Mouse (Mus musculus) kidney, embryonic 16.5 days (tissue): ENCODE data around the gene Cux1. TPM values are rescaled to one million over a fixed set of nuclear protein-coding genes. Genes with fewer than 3 reads are reported as not detected.

Experiments
- ATAC-seq: fragments of 200-750 bp; cut with Nextera tagmentation; 2 replicates; pipeline ENCODE4 v1.8.0; 2017; ENCODE audit warnings: moderate TSS enrichment; ENCODE audit not compliant: low FRiP score, low TSS enrichment
- H3K27ac ChIP-seq: fragments of 300-500 bp; sonication (generic); 2 replicates; pipeline ENCODE4 v1.5.1; 2014; ENCODE audit warnings: low read length
- H3K27me3 ChIP-seq: fragments of 300-500 bp; sonication (generic); 2 replicates; pipeline ENCODE4 v1.6.1; 2014; ENCODE audit warnings: low read length, control low read depth, mixed read lengths; ENCODE audit not compliant: insufficient read depth
- H3K36me3 ChIP-seq: fragments of 300-500 bp; sonication (generic); 2 replicates; pipeline ENCODE4 v1.6.1; 2014; ENCODE audit warnings: low read length, control low read depth, mixed read lengths; ENCODE audit not compliant: insufficient read depth
- H3K4me1 ChIP-seq: fragments of 300-500 bp; sonication (generic); 2 replicates; pipeline ENCODE4 v1.6.1; 2014; ENCODE audit warnings: low read length, control low read depth, mixed read lengths; ENCODE audit not compliant: insufficient read depth
- H3K4me2 ChIP-seq: fragments of 300-500 bp; sonication (generic); replicated peaks from 2 replicates; pipeline ENCODE4 v1.6.1; 2014; ENCODE audit warnings: low read depth, low read length
- H3K4me3 ChIP-seq: fragments of 300-500 bp; sonication (generic); 2 replicates; pipeline ENCODE4 v1.5.1; 2014; ENCODE audit warnings: mild to moderate bottlenecking, low read length
- H3K9ac ChIP-seq: fragments of 300-500 bp; sonication (generic); replicated peaks from 2 replicates; pipeline ENCODE4 v1.6.1; 2014; ENCODE audit warnings: low read length
- H3K9me3 ChIP-seq: fragments of 300-500 bp; sonication (generic); 2 replicates; pipeline ENCODE4 v1.6.1; 2016; ENCODE audit warnings: low read length, control low read depth
- WGBS: fragments of 180-500 bp; shearing (Covaris S2); extraction: QIAGEN DNeasy Blood & Tissue Kit; methylation state at CpG from one replicate; pipeline ENCODE4 v1.1.7; 2014; 5-methylcytosine and 5-hydroxymethylcytosine counted together
- polyA plus RNA-seq: library from polyadenylated mRNA; unstranded; fragments of >200 nt; fragmentation: Nextera tagmentation; extraction: Ambion mirVana; gene quantifications from 2 replicates; pipeline ENCODE4 v1.2.1, GENCODE M21; 2015

The Cux1 gene
- polyA plus RNA-seq, 1 experiment from 2014 or later, result 110 TPM

GRCm38 (mm10) chr5:136382261-136383005 lies 184.9 kb downstream of the Cux1 start:
- 87% methylated on average over 9 of the region's 9 CpGs for WGBS
- ATAC-seq, result no peak
- no peaks in the 10 kb centered on the region for H3K4me1 ChIP-seq
- H3K9ac ChIP-seq, result no peak overlapping the region
- H3K9me3 ChIP-seq, result 0 out of 2 replicates have a peak, but pooled peaks cover 5% of the 10 kb centered on the region
- no peak overlapping the region for H3K27ac ChIP-seq
- no peak overlapping the region for H3K4me2 ChIP-seq
- H3K4me3 ChIP-seq, result no peak overlapping the region
- H3K27me3 ChIP-seq, result no peaks in the 10 kb centered on the region
- H3K36me3 ChIP-seq, result peaks cover 7% of the 10 kb centered on the region; the same call in 1 of the 2 replicates

GRCm38 (mm10) chr5:136379405-136379804 lies 187.9 kb downstream of the Cux1 start:
- 93% methylated on average over 1 of the region's 1 CpGs for WGBS
- no peak for ATAC-seq
- Histone ChIP-seq H3K9me3 (0 out of 2 replicates have a peak, but pooled peaks cover 5% of the 10 kb centered on the region), H3K27me3 (no peaks in the 10 kb centered on the region), H3K4me3 (no peak overlapping the region), H3K4me1 (no peaks in the 10 kb centered on the region), H3K27ac (no peak overlapping the region), H3K9ac (no peak overlapping the region), H3K4me2 (no peak overlapping the region), H3K36me3 (peaks cover 7% of the 10 kb centered on the region; the same call in 1 of the 2 replicates)

GRCm38 (mm10) chr5:136377101-136377500 lies 190.2 kb downstream of the Cux1 start:
- 80% methylated on average over 3 of the region's 3 CpGs for WGBS
- H3K9me3 ChIP-seq, result 0 out of 2 replicates have a peak, but pooled peaks cover 5% of the 10 kb centered on the region
- no peak overlapping the region for H3K9ac ChIP-seq
- ATAC-seq, result no peak
- H3K27me3 ChIP-seq, result no peaks in the 10 kb centered on the region
- no peak overlapping the region for H3K4me3 ChIP-seq
- no peak overlapping the region for H3K27ac ChIP-seq
- H3K4me1 ChIP-seq, result no peaks in the 10 kb centered on the region
- no peak overlapping the region for H3K4me2 ChIP-seq
- peaks cover 7% of the 10 kb centered on the region; the same call in 1 of the 2 replicates for H3K36me3 ChIP-seq

- 76% methylated on average over 3 of the region's 3 CpGs for WGBS
- no peak overlapping the region for H3K4me2 ChIP-seq
- H3K4me1 ChIP-seq, result no peaks in the 10 kb centered on the region
- no peak for ATAC-seq
- H3K36me3 ChIP-seq, result peaks cover 10% of the 10 kb centered on the region; the same call in 1 of the 2 replicates
- no peak overlapping the region for H3K9ac ChIP-seq
- no peaks in the 10 kb centered on the region for H3K27me3 ChIP-seq
- 0 out of 2 replicates have a peak, but pooled peaks cover 5% of the 10 kb centered on the region for H3K9me3 ChIP-seq
- H3K27ac ChIP-seq, result no peak overlapping the region
- no peak overlapping the region for H3K4me3 ChIP-seq
Measured at GRCm38 (mm10) chr5:136375350-136375749, 191.9 kb downstream of the Cux1 start.

- peaks cover 19% of the 10 kb centered on the region; the same call in 1 of the 2 replicates for H3K36me3 ChIP-seq
- H3K27me3 ChIP-seq, result no peaks in the 10 kb centered on the region
- no peaks in the 10 kb centered on the region for H3K4me1 ChIP-seq
- H3K9me3 ChIP-seq, result no peaks in the 10 kb centered on the region
- H3K4me2 ChIP-seq, result no peak overlapping the region
- ATAC-seq, result no peak
- no peak overlapping the region for H3K4me3 ChIP-seq
- H3K9ac ChIP-seq, result no peak overlapping the region
- WGBS, result 78% methylated on average over 3 of the region's 3 CpGs
- no peak overlapping the region for H3K27ac ChIP-seq
Measured at GRCm38 (mm10) chr5:136372276-136372675, 195.0 kb downstream of the Cux1 start.

- H3K36me3 ChIP-seq, result peaks cover 29% of the 10 kb centered on the region; the same call in 1 of the 2 replicates
- H3K27ac ChIP-seq, result no peak overlapping the region
- no peak overlapping the region for H3K9ac ChIP-seq
- H3K9me3 ChIP-seq, result no peaks in the 10 kb centered on the region
- WGBS, result 79% methylated on average over 7 of the region's 7 CpGs
- no peaks in the 10 kb centered on the region for H3K27me3 ChIP-seq
- ATAC-seq, result no peak
- no peaks in the 10 kb centered on the region for H3K4me1 ChIP-seq
- no peak overlapping the region for H3K4me3 ChIP-seq
- no peak overlapping the region for H3K4me2 ChIP-seq
Measured at GRCm38 (mm10) chr5:136363421-136363820, 203.9 kb downstream of the Cux1 start.

- Histone ChIP-seq H3K9me3 (no peaks in the 10 kb centered on the region), H3K36me3 (peaks cover 27% of the 10 kb centered on the region; the same call in 1 of the 2 replicates), H3K9ac (no peak overlapping the region), H3K4me2 (no peak overlapping the region), H3K4me3 (no peak overlapping the region), H3K27ac (no peak overlapping the region), H3K27me3 (no peaks in the 10 kb centered on the region), H3K4me1 (no peaks in the 10 kb centered on the region)
- WGBS, result 87% methylated on average over 6 of the region's 6 CpGs
- ATAC-seq, result no peak
Measured at GRCm38 (mm10) chr5:136362473-136363230, 204.6 kb downstream of the Cux1 start.

GRCm38 (mm10) chr5:136362021-136362420 lies 205.3 kb downstream of the Cux1 start:
- no peaks in the 10 kb centered on the region for H3K9me3 ChIP-seq
- no peak overlapping the region for H3K27ac ChIP-seq
- H3K4me3 ChIP-seq, result no peak overlapping the region
- WGBS, result 93% methylated on average over 5 of the region's 5 CpGs
- H3K27me3 ChIP-seq, result no peaks in the 10 kb centered on the region
- H3K4me2 ChIP-seq, result no peak overlapping the region
- no peaks in the 10 kb centered on the region for H3K4me1 ChIP-seq
- H3K9ac ChIP-seq, result no peak overlapping the region
- H3K36me3 ChIP-seq, result peaks cover 29% of the 10 kb centered on the region
- ATAC-seq, result no peak

- H3K4me1 ChIP-seq, result no peaks in the 10 kb centered on the region
- no peak overlapping the region for H3K4me3 ChIP-seq
- WGBS, result 70% methylated on average over 2 of the region's 2 CpGs
- ATAC-seq, result no peak; the same call in 1 of the 2 replicates
- peaks cover 32% of the 10 kb centered on the region for H3K36me3 ChIP-seq
- no peak overlapping the region for H3K4me2 ChIP-seq
- no peaks in the 10 kb centered on the region for H3K27me3 ChIP-seq
- H3K27ac ChIP-seq, result no peak overlapping the region
- H3K9me3 ChIP-seq, result no peaks in the 10 kb centered on the region
- no peak overlapping the region for H3K9ac ChIP-seq
Measured at GRCm38 (mm10) chr5:136357227-136357626, 210.1 kb downstream of the Cux1 start.
